Mouse (Mus musculus) retina, adult 2 months (tissue): ENCODE data around the gene Cst13.
A peak's percentile ranks its signal among the peaks of the same experiment; 100 is the strongest.
"Not testable (repeated sequence)": the region's sequence is repeated elsewhere in the genome, so short reads cannot be mapped to it uniquely, and the experiment has no call there.

Source experiments
- DNase-seq: peaks from one replicate; pipeline ENCODE4 v3.0.0-alpha.2; 2012; ENCODE audit warnings: low read depth, low spot score

Gene Cst13

DNA sequence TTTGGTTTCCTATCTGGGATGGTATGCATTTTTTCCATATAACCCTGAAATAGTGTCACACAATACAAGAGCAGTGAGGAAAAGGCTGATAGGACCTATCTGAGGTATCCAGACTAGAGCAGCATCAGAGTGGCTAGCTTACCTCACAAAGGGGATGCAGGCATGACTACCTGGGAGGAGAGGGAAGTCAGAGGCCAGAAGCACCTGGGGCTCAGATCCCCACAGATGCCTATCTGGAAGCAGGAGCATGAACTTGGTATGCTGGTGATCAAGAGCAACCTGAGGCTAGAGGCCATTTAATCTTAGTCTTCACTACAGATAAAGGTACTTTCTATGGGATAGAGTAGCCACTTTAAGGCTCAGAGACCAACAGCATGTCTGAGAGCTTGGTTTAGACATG lies at the start of gene Cst13:
Cst13 (plus strand) TSS at position 173 of the 400 bp plus-strand sequence.
- no peak for DNase-seq

DNA sequence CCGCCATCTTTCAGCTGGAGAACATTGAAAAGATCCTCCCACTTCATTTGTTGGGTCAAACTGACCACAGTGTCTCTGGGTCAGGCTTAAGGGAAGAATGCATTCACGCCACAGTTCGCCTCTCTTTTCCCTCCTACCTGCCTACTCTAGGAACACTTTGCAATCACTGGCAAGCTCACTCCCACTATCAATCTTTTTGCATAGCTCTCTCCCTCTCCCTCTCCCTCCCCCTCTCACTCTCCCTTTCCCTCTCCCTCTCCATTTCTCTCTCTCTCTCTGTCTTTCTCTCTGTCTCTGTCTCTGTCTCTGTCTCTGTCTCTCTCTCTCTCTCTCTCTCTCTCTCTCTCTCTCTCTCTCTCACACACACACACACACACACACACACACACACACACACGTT lies 48.5 kb upstream of the Cst13 start, which contains the start of gene Cst11:
Cst11 (minus strand) TSS at position 101 of the 400 bp plus-strand sequence.
- DNase-seq = not testable (repeated sequence)

DNA sequence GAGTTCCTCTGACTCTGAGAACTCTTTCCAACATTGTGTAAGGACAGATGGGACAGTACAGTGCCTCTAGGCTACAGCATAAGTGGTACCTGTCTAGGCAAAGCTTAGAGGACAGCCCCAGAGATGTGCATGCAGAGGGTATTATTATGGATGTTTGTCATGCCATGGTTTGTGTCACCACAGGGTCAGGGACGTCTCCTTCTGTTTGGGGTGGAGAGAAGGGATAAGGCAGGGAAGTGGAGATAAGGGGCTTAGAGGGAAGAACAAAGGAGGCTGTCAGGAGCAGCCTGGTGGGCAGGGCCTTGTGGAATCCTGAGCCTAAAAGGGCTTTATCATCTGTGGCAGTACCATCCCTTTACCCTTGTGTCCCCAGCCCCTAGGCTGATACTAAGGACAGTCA lies 38.2 kb upstream of the Cst13 start, which contains the start of gene 8030411F24Rik:
8030411F24Rik (plus strand) TSS at position 301 of the 400 bp plus-strand sequence.
- DNase-seq = no peak

DNA sequence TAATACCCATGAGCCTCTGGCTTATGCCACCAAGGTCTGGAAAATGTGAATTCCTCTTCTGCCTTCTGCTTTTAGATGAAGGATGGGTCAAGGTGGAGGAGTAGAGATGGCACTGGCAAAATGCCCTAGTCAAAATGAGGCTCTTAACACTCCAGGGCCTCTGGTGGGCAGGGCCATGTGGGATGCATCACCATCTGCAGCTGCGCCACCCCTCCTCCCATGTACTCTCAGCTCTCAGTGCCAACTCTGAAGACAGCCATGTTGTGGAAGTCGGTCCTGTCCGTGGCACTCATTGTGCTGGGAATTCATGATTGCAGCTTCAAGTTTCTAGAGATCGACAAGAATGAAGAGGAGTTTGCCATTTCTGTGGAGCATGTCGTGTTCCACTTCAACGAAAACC lies 30.7 kb upstream of the Cst13 start, which contains the start of gene Cst12:
Cst12 (plus strand) TSS at position 220 of the 400 bp plus-strand sequence.
- no peak for DNase-seq

DNA sequence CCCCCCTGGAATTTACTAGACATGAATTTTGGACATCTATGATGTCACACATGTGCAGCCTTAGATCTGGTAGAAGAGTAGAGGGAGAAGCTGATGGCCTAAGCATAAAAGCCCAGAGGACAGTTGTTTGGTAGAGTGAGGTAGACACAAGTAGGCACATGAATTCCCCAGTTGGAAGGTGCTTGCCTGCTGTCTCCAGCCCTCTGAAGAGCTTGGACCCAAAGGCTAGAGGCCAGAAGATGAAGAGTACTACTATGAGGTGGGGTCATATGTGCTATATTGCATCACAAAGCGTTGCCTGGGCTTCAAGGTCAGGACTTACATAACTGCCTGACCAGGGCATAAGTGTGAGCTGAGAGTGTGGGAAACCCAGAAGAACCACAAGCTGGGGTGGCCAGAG lies 21.4 kb upstream of the Cst13 start, which contains the start of gene Cst8:
Cst8 (plus strand) TSS at position 301 of the 400 bp plus-strand sequence.
- no peak for DNase-seq

DNA sequence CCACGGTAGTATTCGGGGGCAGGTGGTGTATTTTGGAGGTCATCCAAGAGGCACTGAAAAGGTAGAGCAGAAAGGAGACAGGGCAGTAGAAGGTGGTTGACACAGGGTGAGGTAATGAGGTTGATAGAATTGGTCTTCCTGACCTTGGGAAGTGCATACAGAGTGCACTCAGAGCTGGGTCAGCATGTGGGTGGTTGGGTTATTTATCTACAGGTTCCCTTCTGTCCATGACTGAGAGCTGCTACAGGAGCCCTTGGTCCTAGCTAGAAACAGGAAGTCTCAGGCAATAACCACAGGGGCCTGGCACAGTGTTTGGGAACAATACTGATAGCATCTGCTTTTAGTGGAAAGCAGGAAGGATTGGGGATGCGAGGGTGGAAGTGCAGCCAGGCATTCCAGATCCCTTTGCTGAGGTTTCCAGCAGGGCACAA lies 18.4 kb upstream of the Cst13 start:
- no peak for DNase-seq

DNA sequence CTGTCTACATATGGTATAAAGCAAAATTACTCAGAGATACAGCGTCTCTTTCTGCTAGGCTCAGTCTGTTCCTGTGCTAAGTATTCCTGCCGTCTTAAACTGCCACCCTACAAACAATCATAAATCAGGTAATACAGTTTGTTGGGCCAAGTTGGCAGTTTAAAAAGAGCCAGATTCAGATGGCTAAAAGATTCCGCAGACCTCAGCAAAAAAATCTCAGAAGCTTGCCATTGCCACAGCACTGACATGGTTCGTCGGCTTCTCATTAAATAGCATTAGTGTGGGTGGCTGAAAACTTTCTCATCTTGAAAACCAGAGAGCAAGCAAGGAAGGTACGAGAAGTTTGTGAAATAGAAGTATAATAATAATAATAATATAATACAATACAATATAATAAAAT lies 13.2 kb upstream of the Cst13 start:
- DNase-seq = no peak

DNA sequence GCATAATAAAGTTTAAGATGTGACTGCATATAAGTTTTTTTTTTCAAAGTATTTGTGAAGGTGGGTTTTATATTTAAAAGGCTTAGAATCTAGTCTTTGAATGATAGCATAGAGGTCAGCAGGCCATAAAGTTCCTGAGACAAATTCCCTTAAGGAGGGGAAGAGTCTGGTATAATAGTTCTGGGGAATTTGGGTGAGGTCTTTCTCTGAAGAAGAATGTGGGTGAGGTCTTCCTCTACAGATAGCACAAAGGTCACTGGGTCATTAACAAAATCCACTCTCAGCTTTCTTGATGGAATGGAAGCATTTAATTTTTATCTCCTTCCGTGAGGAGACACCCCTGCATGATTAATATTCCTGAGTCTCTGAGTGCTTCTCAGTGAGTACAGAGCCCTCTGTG lies 6.1 kb downstream of the Cst13 start:
- no peak for DNase-seq

DNA sequence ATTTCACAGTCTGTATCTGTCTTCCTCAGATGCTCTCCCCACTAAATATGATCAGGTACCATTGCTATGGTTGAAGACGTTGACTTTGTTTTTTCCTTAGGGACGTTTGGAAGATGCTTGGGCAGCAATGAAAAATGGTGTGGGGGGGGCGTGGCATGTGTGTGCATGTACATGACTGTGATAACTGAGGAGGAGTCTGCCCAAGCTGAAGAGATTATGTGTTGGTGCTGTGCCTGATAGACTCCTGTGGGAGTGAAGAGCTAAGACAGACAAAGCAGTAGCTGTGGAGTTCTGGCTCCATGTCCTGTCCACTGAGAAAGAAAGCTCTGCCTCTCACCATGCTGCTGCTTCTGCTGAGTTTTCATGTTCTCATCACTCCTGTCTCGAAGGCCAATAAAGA lies 15.0 kb downstream of the Cst13 start, which contains the start of gene Cst9:
Cst9 (plus strand) TSS at position 236 of the 400 bp plus-strand sequence.
- no peak for DNase-seq

DNA sequence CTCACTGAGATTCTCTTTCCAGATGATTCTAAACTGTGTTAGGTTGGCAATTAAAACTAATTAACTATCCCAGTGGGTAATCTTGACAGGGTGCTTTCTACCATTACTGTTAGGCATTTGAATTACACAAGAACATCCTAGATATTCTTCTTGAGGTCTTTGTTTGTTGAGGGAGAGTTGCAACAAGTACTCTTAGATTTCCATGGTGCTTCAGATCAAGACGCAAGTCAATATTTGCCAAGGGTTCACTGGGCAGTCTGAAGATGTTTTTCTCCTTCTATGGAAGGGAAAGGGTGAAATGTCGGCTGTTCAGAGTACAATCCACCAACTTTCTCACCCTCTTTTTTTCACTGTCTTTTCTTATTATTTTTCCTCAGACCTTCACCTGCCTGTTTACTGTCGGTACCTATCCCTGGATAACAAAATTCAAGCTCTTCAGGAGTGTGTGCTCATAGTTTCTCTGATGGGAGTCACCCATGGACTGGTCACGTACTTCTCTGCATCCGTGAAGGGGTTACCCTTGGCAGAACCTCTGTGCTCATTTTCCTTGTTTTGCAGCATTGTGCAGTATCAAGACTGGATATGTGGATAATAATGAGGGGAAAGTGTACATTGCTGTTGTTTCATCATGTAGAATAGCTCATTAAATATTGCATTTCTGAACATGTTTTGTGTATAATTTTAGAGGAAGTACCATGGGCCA lies 18.3 kb downstream of the Cst13 start:
- no peak for DNase-seq

DNA sequence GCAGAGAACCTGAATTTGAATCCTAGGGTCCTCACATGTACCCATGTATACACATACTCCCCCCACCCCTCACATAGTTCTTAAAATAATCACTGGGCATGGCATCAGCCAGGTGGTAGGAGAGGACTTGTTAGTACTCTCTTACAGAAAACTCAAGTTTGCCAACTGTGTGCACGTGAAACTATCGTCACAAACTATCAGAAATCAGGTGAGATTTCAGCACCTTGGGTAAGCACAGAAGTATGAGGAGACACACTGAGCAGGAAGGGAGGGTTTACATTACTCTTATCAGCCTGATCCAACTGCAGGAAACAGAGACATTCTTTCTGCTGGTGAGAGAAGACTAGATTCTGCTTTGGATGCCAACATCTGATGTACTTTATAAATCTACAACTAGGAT lies 19.3 kb downstream of the Cst13 start:
- DNase-seq = no peak

DNA sequence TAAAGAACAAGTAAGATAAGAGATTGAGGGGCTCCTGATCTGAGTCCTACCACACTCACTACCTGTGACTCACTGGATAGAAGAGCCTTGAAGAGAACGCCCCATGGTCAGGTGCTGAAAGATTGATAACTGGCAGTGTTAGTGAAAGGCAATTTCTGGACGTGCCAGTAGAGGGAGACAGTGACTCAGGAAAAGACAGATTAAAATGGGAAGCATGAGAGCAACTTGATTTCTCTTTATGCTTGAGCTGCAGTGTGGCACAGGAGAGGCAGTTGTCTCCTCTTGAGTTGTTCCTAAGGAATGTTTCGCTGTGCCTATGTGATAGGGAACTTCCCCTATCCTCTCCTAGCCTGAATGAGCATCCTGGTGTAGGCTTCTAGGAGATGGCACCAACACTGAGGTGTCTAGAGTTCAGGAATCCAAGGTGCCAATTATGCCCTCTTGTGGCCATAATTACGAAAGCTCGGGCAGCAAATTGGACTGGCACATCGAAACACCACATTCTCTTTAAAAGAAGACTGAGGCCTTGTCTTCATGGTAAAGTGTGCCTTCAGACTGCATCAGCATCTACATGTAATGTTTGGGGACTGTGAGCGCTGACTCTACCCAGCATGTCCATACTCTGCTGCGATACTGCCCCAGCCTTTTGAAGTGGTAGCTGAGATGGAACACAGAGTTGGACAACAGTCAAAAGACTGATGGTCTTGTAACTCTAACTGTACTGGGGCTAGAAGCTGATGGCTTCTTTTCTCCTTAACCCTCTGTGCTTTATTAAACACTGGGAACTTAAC lies 31.4 kb downstream of the Cst13 start:
- DNase-seq = peak; percentile 78

DNA sequence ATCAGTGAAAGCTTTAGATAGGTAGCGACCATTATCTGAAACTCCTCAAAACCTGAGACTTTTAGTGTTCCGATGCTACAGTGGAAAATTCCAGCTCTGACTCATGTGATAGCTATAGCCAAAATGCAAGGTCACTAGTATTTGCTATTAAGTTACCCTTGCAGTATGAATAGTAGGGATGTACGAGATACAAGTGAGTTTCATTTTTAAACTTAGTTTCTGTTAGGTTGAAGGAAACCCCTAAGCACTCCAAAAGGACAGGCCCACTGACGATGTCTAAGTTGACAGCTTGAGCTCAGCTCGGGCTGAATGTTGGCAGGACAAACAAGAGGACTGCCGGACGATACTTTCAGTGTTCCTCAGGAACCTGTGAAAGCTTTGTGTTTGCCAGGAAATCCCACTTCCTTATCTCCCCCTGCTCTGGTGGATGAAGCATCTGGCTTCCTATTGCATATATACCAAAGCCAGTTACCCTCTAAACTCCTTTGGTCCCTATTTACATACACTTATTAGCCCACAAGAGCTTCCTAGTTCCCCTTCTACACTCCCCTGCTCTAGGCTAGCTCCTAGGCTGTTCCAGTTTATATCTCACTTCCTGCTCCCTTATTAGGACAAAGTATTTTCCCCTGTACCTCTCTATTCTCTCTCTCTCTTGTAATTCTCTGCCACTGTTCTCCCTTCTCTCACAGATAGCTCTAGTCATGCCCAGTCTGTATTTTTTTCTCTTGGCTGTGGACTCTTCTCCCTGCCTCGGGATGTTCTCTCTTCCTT lies 36.9 kb downstream of the Cst13 start:
- no peak for DNase-seq

DNA sequence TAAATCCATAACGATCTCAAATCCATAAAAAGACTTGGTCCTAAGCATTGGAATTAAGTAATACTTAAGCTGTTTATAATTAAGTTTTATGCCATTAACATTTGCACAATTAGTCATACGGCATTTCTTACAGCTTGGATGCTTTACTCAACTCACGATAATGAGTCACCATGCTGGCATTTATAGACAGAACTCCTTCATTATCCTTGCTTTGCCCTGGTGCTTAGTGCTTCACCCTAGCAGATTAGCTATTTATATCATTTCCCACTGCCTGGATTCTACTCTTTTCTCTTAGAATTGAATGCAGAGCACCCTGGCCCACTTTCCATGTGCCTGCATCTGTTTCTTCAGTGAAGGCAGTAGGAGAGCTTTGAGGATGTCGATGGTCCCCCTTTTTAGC lies 37.6 kb downstream of the Cst13 start:
- DNase-seq = no peak

DNA sequence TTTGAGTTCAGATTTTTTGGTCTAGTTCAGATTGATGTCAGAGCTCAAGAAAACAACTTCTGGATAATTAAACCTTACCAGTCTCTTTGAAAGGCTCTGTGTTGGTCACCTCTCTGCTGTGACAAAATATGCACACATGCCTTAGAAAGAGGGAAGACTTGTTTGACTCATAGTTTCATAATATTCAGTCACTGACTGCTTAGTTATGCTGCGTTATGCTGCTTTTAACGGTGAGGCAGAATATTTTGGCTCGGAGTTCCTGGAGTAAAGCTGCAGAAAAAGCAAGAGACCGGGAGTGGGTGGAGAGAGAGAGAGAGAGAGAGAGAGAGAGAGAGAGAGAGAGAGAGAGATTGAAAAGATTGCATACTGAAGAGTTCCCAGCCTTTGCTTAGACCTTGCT lies 41.1 kb downstream of the Cst13 start:
- DNase-seq = no peak

DNA sequence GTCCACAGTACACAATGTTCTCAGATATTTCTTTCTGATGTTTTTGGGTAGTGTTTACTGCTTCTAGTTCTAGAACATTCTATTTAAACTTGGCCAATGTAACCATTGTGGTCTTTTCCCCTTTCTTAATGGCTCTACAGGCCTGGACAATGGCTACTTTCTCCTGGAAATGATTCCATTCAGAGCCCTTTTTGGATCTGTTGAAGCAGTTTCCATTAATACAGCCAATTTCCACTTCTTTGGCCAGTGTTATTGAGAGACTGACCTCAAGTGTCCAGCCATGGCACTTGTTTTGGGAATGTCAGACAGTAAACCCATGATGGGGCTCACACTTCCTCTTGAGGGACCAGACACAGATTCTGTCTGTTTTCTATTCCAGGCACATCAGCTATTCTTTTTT lies 41.8 kb downstream of the Cst13 start:
- no peak for DNase-seq

DNA sequence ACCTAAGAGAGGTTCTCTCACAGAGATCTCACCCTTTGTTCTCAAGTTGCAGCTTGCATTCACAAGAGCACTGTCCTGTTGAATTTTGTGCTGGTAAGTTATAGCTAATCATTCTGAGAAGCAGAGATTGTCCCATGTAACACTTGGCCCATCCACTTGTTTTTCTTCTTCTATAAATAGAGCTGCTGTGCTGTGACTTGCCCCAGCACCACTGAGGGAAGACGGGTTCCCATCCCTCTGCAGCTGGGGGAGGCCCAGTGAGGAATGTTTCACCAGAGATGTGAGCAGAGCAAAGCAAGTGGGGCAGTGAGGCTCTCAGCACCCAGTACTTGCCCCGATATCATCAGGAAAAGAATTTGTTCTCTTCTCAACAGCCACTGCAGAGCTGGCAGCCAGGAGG lies 45.1 kb downstream of the Cst13 start, which contains the start of gene 9230104L09Rik:
9230104L09Rik (minus strand) TSS at position 73 of the 400 bp plus-strand sequence.
- DNase-seq = no peak

DNA sequence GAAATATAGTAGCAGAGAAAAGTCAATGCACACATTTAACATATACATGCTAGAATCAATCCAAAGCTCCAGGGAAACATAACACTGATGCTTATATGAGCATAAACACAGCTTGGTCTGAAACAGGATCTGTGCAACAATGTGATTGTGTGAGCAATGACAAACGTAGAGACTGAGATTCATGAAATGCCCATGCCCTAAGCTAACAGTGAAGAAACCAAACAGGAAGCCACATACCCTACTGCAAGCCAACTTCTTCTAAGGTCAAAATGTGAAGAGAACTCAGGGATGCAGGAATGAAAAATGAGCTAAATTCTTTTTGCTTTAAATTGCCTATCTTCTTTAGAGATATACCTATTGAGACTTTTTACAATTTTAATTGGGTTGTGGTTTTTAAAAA lies 49.1 kb downstream of the Cst13 start:
- DNase-seq = no peak

DNA sequence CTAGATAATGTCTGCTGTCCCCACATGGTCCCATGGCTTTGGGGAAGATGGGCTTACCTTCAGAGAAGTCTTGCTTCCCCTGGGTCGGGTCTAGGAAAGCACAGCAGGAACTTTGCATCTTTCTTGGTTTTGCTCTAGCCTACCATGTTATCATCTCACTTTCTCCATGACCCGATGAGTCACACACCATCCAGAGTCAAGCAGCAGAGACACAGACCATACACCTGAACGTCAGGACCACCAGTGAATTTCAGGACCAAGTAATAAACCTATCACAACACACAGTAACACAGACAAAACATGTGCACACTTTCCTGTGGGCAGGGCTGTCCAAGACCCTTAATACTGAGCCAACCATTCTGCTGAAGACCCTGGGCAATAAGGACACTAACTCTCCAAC lies 50.6 kb downstream of the Cst13 start:
- DNase-seq = no peak

DNA sequence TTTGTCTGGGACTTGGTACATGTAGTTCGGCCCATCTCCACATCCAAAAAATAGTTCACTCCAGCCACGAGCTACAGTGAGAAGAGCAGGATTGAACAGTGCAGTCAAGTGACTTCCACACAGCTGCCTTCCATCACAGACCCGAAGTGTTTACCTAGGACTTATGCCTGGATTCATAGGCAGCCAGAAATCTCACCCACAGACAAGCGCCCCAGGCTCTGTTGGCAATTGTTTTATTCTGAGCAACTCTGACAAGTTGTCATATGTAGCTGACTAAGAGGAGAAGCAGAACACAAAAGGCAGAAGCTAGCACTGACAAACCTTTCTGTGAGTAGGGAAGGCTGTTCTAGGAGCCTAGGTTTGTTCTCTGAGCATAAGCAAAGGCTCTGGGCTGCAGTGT lies 53.0 kb downstream of the Cst13 start:
- DNase-seq = no peak

DNA sequence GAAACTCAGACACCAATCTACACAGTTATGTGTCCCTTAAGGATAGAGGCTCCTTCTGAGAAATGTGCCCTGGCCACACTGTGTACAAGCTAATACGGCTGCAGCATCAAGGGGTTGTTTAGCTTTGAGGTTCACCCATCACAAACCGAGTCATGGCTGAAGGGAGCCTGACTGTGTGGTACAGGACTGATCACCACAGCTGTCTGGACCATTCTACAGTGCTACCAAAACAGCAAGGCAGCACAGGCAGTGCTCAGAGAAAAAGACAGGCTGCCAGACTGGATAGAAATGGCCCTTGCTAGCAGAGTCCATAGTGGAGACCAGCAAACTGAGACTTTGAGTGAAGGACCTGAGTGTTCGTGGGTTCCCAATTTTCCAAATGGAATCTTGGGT lies 54.3 kb downstream of the Cst13 start:
- DNase-seq = no peak
